Mouse (Mus musculus) urinary bladder, adult 18-20 months (tissue): Measurements from ENCODE around the gene Cfap44.

ENCODE experiments used
- DNase-seq, 2 experiments: peaks; one replicate each; pipeline ENCODE4 v3.0.0; 2022; ENCODE audit warnings: low spot score in 2 of 2, mixed read lengths in 2 of 2

Gene Cfap44

DNA sequence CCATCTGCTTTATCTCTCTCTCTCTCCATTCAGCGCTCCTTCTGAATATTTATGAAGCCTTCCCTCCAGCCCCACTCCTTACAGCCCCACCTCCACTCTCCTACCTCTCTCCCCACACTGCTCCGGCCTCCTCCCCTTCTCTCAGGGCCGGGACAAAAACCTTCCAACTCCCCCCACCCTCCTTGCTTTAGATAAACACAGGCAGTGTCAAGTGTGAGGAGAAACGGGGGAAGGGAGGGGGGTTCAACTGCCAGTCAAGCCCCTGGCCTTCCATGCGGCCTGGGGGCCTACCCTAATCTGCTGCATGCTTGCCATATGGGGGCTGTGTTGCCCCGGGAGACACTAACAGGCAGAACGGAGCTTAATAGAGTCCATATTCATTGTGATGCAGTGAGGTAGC lies 136.2 kb downstream of the Cfap44 start:
- DNase-seq, result no peak

GRCm38 (mm10) chr16:44531239-44531797 lies 136.7 kb downstream of the Cfap44 start:
- DNase-seq, result no peak
